Mouse (Mus musculus) intestine, embryonic 16.5 days (tissue): ENCODE results near the gene Gm17617. TPM values are rescaled to one million over a fixed set of nuclear protein-coding genes. Genes with fewer than 3 reads are reported as not detected.

Experiments used
- ATAC-seq: fragments of 200-750 bp; cut with Nextera tagmentation; 2 replicates; pipeline ENCODE4 v1.8.0; 2017; ENCODE audit warnings: moderate TSS enrichment, moderate library complexity
- H3K27ac ChIP-seq: fragments of 300-500 bp; sonication (generic); 2 replicates; pipeline ENCODE4 v1.5.1; 2014; ENCODE audit warnings: mild to moderate bottlenecking, low read length
- H3K27me3 ChIP-seq: fragments of 300-500 bp; sonication (generic); replicated peaks from 2 replicates; pipeline ENCODE4 v1.6.1; 2014; ENCODE audit warnings: low read length, control low read depth, mixed read lengths; ENCODE audit not compliant: control insufficient read depth, insufficient read depth
- H3K36me3 ChIP-seq: fragments of 300-500 bp; sonication (generic); 2 replicates; pipeline ENCODE4 v1.6.1; 2014; ENCODE audit warnings: low read length, control low read depth; ENCODE audit not compliant: control insufficient read depth, insufficient read depth
- H3K4me1 ChIP-seq: fragments of 300-500 bp; sonication (generic); 2 replicates; pipeline ENCODE4 v1.6.1; 2014; ENCODE audit warnings: low read length, control low read depth, mixed read lengths; ENCODE audit not compliant: control insufficient read depth, insufficient read depth
- H3K4me2 ChIP-seq: fragments of 300-500 bp; sonication (generic); 2 replicates; pipeline ENCODE4 v1.6.1; 2014; ENCODE audit warnings: low read depth, low read length, control low read depth
- H3K4me3 ChIP-seq: fragments of 300-500 bp; sonication (generic); 2 replicates; pipeline ENCODE4 v1.5.1; 2014; ENCODE audit warnings: mild to moderate bottlenecking, low read length
- H3K9ac ChIP-seq: fragments of 300-500 bp; sonication (generic); 2 replicates; pipeline ENCODE4 v1.6.1; 2014; ENCODE audit warnings: low read depth, low read length
- H3K9me3 ChIP-seq: fragments of 300-500 bp; sonication (generic); 2 replicates; pipeline ENCODE4 v1.6.1; 2016; ENCODE audit warnings: low read length, control low read depth; ENCODE audit not compliant: control insufficient read depth
- WGBS: fragments of 180-500 bp; shearing (Covaris S2); extraction: QIAGEN DNeasy Blood & Tissue Kit; methylation state at CpG from one replicate; pipeline ENCODE4 v1.1.7; 2014; 5-methylcytosine and 5-hydroxymethylcytosine counted together
- polyA plus RNA-seq: library from polyadenylated mRNA; unstranded; fragments of >200 nt; fragmentation: Nextera tagmentation; extraction: Ambion mirVana; gene quantifications from 2 replicates; pipeline ENCODE4 v1.2.1, GENCODE M21; 2015

Gm17617 gene
- polyA plus RNA-seq, 1 experiment from 2014 or later, result not detected

DNA sequence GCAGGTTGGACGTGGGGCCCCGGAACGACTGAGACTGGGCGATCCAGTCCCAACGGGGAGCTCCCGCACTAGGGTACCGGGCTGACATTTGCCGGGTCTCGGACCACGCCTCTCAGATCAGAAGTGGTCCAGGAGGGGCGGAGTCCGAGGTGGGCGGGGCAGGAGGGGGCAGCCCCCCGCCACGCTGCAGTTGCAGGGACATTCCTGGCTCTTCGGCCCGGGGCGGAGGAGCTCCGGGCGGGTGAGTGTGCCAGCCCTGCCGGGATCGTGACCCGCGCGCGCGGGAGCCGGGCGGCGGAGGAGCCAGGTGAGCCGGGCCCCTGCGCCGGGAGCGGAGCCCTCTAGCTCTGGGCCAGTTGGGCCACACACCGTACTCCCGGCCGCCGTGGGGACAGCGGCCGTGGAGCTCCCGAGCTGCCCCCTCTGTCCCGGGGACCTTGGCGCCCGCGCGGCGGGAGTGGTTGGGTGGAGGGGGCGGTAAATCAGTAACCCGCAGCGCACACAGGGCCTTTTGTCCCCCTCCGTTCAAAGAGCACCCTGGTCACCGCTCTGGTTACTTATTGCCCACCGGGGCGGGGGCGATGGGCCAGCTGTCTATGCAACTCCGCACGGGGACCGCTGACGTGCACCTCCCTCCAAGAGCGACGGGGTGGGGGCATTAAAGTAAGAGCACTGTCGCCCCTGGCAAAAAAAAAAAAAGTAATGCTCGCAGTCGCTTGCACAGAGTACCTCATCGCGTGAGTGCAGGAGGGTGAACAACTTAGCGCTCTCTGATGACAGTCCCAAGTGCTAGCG is 19.5 kb upstream of the Gm17617 start, which contains the start of gene Fgfr4:
TSS of gene Fgfr4 (plus strand) at position 20 of the 795 bp plus-strand sequence.
- Histone ChIP-seq H3K27me3 (no peaks in the 10 kb centered on the region; the same call in 1 of the 2 replicates), H3K36me3 (no peaks in the 10 kb centered on the region), H3K4me2 (peak within 1 kb of the TSS; percentile 95), H3K27ac (peak within 1 kb of the TSS; percentile 96), H3K4me1 (peaks cover 13% of the 10 kb centered on the region), H3K9ac (peak within 1 kb of the TSS; percentile 80), H3K4me3 (peak within 1 kb of the TSS; percentile 68), H3K9me3 (no peaks in the 10 kb centered on the region)
- ATAC-seq, result peak; percentile 87
- WGBS, result 2% methylated on average over 67 of the region's 68 CpGs

DNA sequence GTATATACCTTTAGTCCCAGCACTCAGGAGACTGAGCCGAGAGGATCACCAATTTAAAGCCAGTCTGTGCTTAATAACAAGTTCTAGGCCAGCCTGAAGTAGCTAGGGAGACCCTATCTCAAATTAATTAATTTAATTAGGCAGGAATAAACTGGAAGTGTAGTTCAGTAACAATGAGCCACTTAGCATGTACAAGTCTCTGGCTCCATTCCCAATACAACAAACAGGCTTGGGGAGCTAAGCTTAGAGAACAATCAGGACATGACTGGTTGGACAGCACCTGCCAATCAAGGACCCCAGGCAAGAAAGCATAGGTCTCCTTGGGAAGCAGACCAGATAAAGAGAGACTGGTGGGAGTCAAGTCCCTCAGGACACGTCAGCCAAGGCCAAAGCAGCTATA is 6.9 kb upstream of the Gm17617 start:
- no peak overlapping the region for H3K4me2 ChIP-seq
- H3K27me3 ChIP-seq, result no peaks in the 10 kb centered on the region
- peaks cover 5% of the 10 kb centered on the region; the same call in 1 of the 2 replicates for H3K4me1 ChIP-seq
- no peak overlapping the region for H3K4me3 ChIP-seq
- no peaks in the 10 kb centered on the region for H3K36me3 ChIP-seq
- ATAC-seq, result no peak
- H3K27ac ChIP-seq, result no peak overlapping the region
- H3K9me3 ChIP-seq, result no peaks in the 10 kb centered on the region
- no peak overlapping the region for H3K9ac ChIP-seq
- 73% methylated on average over 2 of the region's 2 CpGs for WGBS

DNA sequence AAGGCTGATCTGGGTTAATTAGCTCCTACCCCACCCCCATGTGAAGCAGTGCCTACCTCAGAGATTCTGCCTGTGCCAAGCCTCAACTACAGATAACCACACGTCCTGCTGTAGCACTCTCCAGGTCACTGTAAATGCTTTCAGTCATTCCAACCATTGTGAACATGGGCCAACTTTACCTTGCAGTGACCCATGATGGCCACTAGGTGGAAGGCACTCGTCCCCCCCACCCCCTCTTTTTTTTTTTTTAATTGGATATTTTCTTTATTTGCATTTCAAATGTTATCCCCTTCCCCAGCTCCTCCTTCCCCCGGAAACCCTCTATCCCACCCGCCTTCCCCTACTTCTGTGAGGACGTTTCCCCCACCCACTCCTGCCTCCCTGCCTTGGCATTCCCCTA is 2.0 kb upstream of the Gm17617 start:
- WGBS, result 11% methylated on average over 5 of the region's 5 CpGs
- no peak overlapping the region for H3K4me2 ChIP-seq
- peaks cover 5% of the 10 kb centered on the region; the same call in 1 of the 2 replicates for H3K4me1 ChIP-seq
- no peak overlapping the region for H3K4me3 ChIP-seq
- H3K27ac ChIP-seq, result no peak overlapping the region
- peaks cover 7% of the 10 kb centered on the region for H3K36me3 ChIP-seq
- no peaks in the 10 kb centered on the region for H3K27me3 ChIP-seq
- H3K9ac ChIP-seq, result no peak overlapping the region
- no peaks in the 10 kb centered on the region for H3K9me3 ChIP-seq
- ATAC-seq, result no peak

DNA sequence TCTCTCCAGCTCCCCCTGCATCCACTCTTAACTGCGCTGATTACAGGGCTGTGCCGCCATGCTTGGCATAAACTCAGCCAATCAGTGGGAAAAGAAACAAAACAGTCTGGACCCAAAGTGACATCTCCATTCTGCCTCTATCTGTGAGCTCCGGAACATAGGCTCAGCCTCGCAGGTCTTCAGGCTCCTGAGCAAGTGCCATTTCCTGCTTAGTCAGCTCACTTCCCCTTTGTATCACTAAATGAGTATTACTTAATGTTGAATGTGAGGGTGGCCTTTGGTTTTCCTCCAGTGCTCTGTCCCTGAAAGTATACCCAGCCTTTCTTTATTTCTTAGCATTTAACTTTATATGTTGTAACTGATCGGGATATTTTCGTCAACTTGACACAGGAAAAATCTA is 8.4 kb downstream of the Gm17617 start:
- H3K4me1 ChIP-seq, result no peaks in the 10 kb centered on the region
- no peak overlapping the region for H3K4me2 ChIP-seq
- H3K9me3 ChIP-seq, result no peaks in the 10 kb centered on the region
- H3K9ac ChIP-seq, result no peak overlapping the region
- peaks cover 8% of the 10 kb centered on the region; the same call in 1 of the 2 replicates for H3K36me3 ChIP-seq
- no peak overlapping the region for H3K27ac ChIP-seq
- H3K4me3 ChIP-seq, result no peak overlapping the region
- no peak for ATAC-seq
- WGBS, result 95% methylated on average over 6 of the region's 6 CpGs
- H3K27me3 ChIP-seq, result no peaks in the 10 kb centered on the region

DNA sequence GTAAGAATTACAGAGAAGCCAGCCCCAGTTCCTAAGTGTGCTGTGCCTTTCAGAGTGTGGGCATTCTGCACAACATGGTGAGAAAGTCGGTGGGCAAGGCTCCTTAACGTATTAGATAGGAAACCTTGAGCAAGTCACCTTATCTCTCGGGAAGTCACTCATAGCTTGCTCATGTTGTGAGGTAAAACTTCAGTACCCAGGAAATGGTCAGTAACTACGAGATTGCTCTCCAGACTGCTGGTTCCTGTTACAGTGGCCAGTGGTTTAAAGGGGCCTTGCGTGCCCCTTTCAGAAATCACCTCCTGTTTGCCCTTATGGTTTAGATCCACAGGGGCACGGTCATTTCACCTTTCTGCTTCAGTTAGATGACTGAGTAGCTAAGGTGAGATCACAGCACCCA is 19.0 kb downstream of the Gm17617 start:
- Histone ChIP-seq H3K4me2 (no peak overlapping the region), H3K9me3 (no peaks in the 10 kb centered on the region), H3K9ac (no peak overlapping the region), H3K27ac (no peak overlapping the region), H3K4me1 (no peaks in the 10 kb centered on the region), H3K36me3 (peaks cover 9% of the 10 kb centered on the region), H3K4me3 (no peak overlapping the region), H3K27me3 (no peaks in the 10 kb centered on the region)
- 77% methylated on average over 6 of the region's 6 CpGs for WGBS
- no peak for ATAC-seq

DNA sequence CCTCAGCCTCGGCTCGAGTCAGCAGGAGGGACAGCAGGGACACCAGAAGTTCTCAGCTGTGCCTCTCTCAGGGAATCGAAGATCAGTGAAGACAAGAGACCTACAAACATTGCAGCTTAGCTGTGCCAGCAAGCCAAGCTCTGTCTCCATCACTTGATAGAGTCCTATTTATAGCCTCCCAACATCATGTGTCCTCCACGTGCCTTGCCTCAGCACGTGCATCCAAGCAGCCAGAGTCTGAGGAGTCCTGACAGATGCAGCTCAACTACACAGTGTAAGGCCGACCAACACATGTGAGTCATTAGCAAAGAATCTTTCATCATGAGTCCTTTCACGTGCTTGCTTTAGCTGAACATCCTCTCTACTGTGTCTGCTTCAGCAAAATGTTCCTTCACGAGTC is 25.7 kb downstream of the Gm17617 start:
- no peaks in the 10 kb centered on the region for H3K27me3 ChIP-seq
- peaks cover 6% of the 10 kb centered on the region for H3K4me1 ChIP-seq

DNA sequence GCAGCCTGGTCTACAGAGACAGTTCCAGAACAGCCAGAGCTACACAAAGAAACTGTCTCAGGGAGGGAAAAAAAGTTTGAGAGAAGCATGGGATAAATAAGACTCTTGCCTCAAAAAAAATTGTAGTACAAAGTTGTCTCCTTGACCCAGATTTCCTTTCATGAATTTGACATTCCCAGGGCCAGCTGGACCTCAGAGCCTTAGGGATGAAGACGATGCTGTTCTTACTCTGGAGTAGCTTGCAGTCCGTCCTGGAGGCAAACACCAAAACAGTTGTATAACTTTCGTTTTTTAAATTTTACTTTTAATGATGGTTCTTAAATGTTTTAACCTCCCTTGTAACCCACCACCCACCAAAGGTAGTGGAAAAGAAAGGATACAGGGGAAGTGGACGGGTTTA is 26.2 kb downstream of the Gm17617 start:
- Histone ChIP-seq H3K27ac (no peak overlapping the region), H3K27me3 (no peaks in the 10 kb centered on the region), H3K4me2 (no peak overlapping the region), H3K4me3 (no peak overlapping the region), H3K4me1 (peaks cover 6% of the 10 kb centered on the region), H3K9ac (no peak overlapping the region), H3K9me3 (no peaks in the 10 kb centered on the region), H3K36me3 (peaks cover 6% of the 10 kb centered on the region; the same call in 1 of the 2 replicates)
- no peak for ATAC-seq
- WGBS, result 88% methylated on average over 4 of the region's 4 CpGs

More for the DNA sequence above, 25.7 kb downstream of the Gm17617 start:
- Histone ChIP-seq H3K27ac (no peak overlapping the region), H3K9ac (no peak overlapping the region), H3K4me2 (no peak overlapping the region), H3K36me3 (peaks cover 6% of the 10 kb centered on the region; the same call in 1 of the 2 replicates), H3K9me3 (no peaks in the 10 kb centered on the region), H3K4me3 (no peak overlapping the region)
- ATAC-seq, result no peak
- 86% methylated on average over 8 of the region's 8 CpGs for WGBS

DNA sequence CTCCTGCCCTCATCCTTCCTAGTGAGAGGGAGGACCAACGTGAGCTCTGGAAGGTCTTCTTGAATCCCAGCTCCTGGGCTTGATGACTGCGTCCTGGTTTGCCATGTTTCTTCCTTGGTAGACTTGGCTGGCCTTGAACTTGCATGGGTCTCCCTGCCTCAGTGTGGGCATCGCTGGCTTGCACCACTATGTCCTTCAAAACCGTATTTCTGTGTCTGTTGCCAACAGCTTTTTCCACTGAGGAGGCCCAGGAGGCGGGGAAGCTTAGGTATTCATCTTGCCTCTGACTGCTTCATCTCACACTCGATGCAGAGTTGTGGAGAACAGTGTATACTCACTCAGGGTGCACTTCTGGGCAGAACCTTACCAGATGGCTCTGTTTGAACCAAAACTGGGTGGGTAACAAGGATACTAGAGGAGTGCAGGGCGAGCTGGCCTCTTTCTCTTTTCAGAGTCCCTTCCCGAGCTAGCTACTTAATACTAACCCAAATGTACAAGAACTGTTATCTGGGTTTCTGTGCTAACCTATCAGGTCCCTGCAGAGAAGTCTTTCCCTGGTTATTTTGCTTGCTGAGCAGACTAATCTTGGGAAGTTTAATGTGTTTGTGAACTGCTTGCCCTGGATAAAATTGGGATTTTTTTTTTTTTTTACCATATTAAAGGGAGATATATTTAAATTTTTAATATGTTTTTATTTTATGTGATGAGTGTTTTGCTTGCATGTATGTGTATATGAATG is 27.2 kb downstream of the Gm17617 start:
- Histone ChIP-seq H3K4me2 (peak overlapping the region; percentile 86), H3K27ac (peak overlapping the region; percentile 87; the same call in 1 of the 2 replicates), H3K9ac (peak overlapping the region; percentile 92), H3K4me1 (peaks cover 6% of the 10 kb centered on the region), H3K4me3 (peak overlapping the region; percentile 90), H3K27me3 (no peaks in the 10 kb centered on the region), H3K9me3 (no peaks in the 10 kb centered on the region), H3K36me3 (peaks cover 6% of the 10 kb centered on the region; the same call in 1 of the 2 replicates)
- WGBS, result 18% methylated on average over 8 of the region's 8 CpGs
- ATAC-seq, result no peak
